Mouse (Mus musculus) liver, embryonic 14.5 days (tissue): ENCODE data around the gene Tkfc. TPM values are rescaled to one million over a fixed set of nuclear protein-coding genes. Genes with fewer than 3 reads are reported as not detected.
A peak's percentile ranks its signal among the peaks of the same experiment; 100 is the strongest.

Source experiments
- ATAC-seq: fragments of 200-750 bp; cut with Nextera tagmentation; 2 replicates; pipeline ENCODE4 v1.8.0; 2017; ENCODE audit warnings: moderate number of reproducible peaks, mild to moderate bottlenecking, moderate library complexity; ENCODE audit not compliant: insufficient read depth
- DNase-seq, 3 experiments: peaks; one replicate each; pipeline ENCODE4 v3.0.0-alpha.2; 2012 to 2013; ENCODE audit warnings: low read depth in 3 of 3, low spot score in 3 of 3
- H3K27ac ChIP-seq: fragments of 300-500 bp; sonication (generic); 2 replicates; pipeline ENCODE4 v1.5.1; 2014; ENCODE audit warnings: moderate library complexity, mild to moderate bottlenecking, control low read depth, inconsistent platforms
- H3K27me3 ChIP-seq: fragments of 300-500 bp; sonication (generic); 2 replicates; pipeline ENCODE4 v1.6.1; 2014; ENCODE audit warnings: mild to moderate bottlenecking, low read length, moderate library complexity; ENCODE audit not compliant: control insufficient read depth, insufficient read depth
- H3K36me3 ChIP-seq: fragments of 300-500 bp; sonication (generic); replicated peaks from 2 replicates; pipeline ENCODE4 v1.6.1; 2014; ENCODE audit warnings: low read depth; ENCODE audit not compliant: control insufficient read depth, insufficient read depth
- H3K4me1 ChIP-seq, 2 experiments: fragments of 200-500 bp in 1 of 2; fragments of 300-500 bp in 1 of 2; sonication (generic) in 1 of 2; replicated peaks; 2 replicates each; pipeline ENCODE4 v1.6.1; 2012 to 2014; ENCODE audit warnings: antibody characterized with exemption in 1 of 2, inconsistent platforms in 1 of 2, low read length in 1 of 2; ENCODE audit not compliant: control insufficient read depth in 2 of 2, insufficient read depth in 2 of 2
- H3K4me2 ChIP-seq: fragments of 300-500 bp; sonication (generic); 2 replicates; pipeline ENCODE4 v1.6.1; 2014; ENCODE audit warnings: low read depth, mild to moderate bottlenecking, control low read depth, moderate library complexity
- H3K4me3 ChIP-seq, 2 experiments: fragments of 200-500 bp in 1 of 2; fragments of 300-500 bp in 1 of 2; sonication (generic) in 1 of 2; 2 replicates each; pipeline ENCODE4 v1.5.1; 2012 to 2014; ENCODE audit warnings: low read depth in 2 of 2, low read length in 2 of 2, mild to moderate bottlenecking in 2 of 2, control low read depth in 1 of 2, inconsistent platforms in 1 of 2, moderate library complexity in 1 of 2; ENCODE audit not compliant: insufficient read depth in 1 of 2
- H3K9ac ChIP-seq: fragments of 300-500 bp; sonication (generic); replicated peaks from 2 replicates; pipeline ENCODE4 v1.6.1; 2014; ENCODE audit warnings: mild to moderate bottlenecking, control low read depth, moderate library complexity
- H3K9me3 ChIP-seq: fragments of 300-500 bp; sonication (generic); 2 replicates; pipeline ENCODE4 v1.6.1; 2016; ENCODE audit warnings: low read length, mixed read lengths; ENCODE audit not compliant: control insufficient read depth
- CTCF ChIP-seq: IDR thresholded peaks from 2 replicates; pipeline ENCODE4 v1.5.1; 2016; ENCODE audit warnings: antibody characterized with exemption, low read depth, control low read depth
- EP300 ChIP-seq: IDR thresholded peaks from 2 replicates; pipeline ENCODE4 v1.6.1; 2016; ENCODE audit warnings: antibody characterized with exemption, low read depth
- WGBS: fragments of 180-500 bp; shearing (Covaris S2); extraction: QIAGEN DNeasy Blood & Tissue Kit; methylation state at CpG from one replicate; pipeline ENCODE4 v1.1.7; 2014; ENCODE audit not compliant: insufficient replicate concordance; 5-methylcytosine and 5-hydroxymethylcytosine counted together
- polyA plus RNA-seq, 2 experiments: library from polyadenylated mRNA; depleted of rRNA in 1 of 2; stranded (reverse) in 1 of 2; unstranded in 1 of 2; fragments of >200 nt; fragmentation: Nextera tagmentation in 1 of 2; extraction: Ambion mirVana in 1 of 2; gene quantifications; 2 replicates each; pipeline versions ENCODE4 v1.2.1 to v1.2.3; 2012 to 2014

Gene Tkfc
- polyA plus RNA-seq, 2 experiments, result 13.9 to 15.1 TPM

DNA sequence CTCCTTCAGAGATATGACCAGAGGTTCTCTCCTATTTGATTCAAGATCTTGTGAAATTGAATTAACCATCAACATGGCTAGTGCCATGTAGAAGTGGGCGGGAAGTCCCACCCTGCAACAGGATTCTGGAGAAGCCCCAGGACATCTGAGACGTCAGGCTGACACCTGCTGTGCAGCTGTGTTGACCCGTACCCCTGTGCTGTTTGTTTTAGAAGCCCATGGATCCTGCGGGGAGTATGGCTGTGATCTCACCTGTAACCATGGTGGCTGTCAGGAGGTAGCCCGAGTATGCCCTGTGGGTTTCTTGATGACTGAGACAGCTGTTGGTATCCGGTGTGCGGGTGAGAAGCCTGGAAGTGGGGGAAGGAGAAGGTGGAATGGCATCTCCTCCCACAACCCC is 32.4 kb upstream of the Tkfc start:
- WGBS, result 61% methylated on average over 7 of the region's 7 CpGs
- Histone ChIP-seq H3K9me3 (no peaks in the 10 kb centered on the region), H3K27me3 (no peaks in the 10 kb centered on the region), H3K4me3 (no peak overlapping the region), H3K4me1 (peaks cover 29 to 35% of the 10 kb centered on the region in 2 experiments), H3K9ac (no peak overlapping the region), H3K36me3 (no peaks in the 10 kb centered on the region), H3K4me2 (no peak overlapping the region), H3K27ac (no peak overlapping the region)
- TF ChIP-seq EP300 (no peak), CTCF (no peak)
- no peak for ATAC-seq
- no peak for DNase-seq

DNA sequence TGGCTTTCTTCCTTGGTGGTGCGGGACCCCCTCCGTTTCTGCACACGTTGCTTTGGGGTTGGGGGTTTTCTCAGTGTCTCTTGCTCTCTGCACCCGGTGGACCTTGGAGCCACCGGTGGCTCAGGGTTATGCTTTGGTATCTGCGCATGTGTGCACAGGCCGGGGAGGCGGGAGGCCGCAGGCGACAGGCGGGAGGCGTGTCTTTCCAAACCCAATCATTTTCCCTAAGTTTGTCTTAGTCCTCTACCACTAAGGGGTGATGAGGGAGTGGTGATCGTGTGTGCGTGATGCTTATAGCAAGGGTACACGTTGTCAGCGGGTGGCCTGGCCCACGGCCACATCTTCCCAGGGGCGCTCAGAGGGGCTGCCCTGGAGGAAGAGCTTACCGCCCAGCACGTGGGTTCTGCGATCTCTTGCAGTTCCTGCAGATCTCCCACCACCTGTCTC is 29.4 kb upstream of the Tkfc start:
- Histone ChIP-seq H3K4me1 (peaks cover 27 to 28% of the 10 kb centered on the region in 2 experiments), H3K27ac (no peak overlapping the region; the same call in 1 of the 2 replicates), H3K36me3 (peaks cover 2% of the 10 kb centered on the region), H3K27me3 (no peaks in the 10 kb centered on the region), H3K9ac (peak overlapping the region; percentile 71), H3K9me3 (no peaks in the 10 kb centered on the region), H3K4me2 (peak overlapping the region; percentile 93), H3K4me3 (peak overlapping the region; percentile 61 to 68)
- DNase-seq, result peak; percentile 50 to 56 (median 51)
- 4% methylated on average over 21 of the region's 21 CpGs for WGBS
- TF ChIP-seq CTCF (no peak), EP300 (no peak)
- peak; percentile 88 for ATAC-seq

DNA sequence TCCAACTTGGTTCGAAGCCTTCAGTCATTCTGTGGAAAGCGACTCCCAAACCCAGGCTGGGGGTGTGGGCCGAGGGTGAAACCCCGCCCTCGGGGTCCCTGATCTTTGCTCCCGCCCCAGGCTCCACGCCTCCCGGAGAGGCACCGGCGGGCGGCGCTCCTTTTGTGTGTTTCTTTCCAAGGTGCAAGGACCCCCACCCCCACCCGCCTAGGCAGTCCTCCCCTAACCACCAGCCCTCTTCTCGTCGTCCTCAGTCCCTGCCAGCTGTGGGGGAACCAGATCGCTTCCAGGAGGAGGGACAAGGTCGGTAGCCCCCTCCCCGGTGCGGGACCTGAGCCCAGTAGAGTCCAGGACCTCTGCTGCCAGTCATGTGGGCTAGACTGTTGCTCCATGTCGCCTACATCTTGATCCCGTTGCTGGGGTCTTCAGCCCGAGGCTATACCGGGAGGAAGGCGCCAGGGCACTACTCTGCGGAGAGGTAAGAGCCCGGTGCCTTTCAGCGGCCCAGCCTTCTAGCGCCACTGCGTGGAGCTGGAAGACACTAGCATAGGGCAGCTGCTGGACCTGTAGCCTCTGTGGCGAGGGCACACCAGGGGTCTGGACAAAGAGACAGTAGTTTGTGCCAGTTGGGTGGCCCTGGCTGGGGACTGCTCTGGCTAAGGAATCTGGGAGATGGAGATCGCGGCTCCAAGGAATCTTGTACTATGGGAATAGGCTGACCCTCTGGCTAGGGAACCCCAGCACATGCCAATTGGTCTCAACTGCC is 28.8 kb upstream of the Tkfc start, which contains the start of gene Vwce:
Vwce (plus strand) TSS at position 108 of the 766 bp plus-strand sequence.
- ATAC-seq, result peak; percentile 85
- Histone ChIP-seq H3K27ac (peak within 1 kb of the TSS; percentile 35), H3K27me3 (no peaks in the 10 kb centered on the region), H3K36me3 (peaks cover 8% of the 10 kb centered on the region), H3K4me1 (peaks cover 22 to 28% of the 10 kb centered on the region in 2 experiments), H3K4me2 (peak within 1 kb of the TSS; percentile 93), H3K4me3 (peak within 1 kb of the TSS; percentile 61 to 68), H3K9me3 (no peaks in the 10 kb centered on the region), H3K9ac (peak within 1 kb of the TSS; percentile 71)
- under 1% methylated on average over 32 of the region's 32 CpGs for WGBS
- no peak for TF ChIP-seq EP300
- TF ChIP-seq CTCF, result peak; percentile 83
- peak in 2 of 3 experiments; percentile 24 to 44 for DNase-seq

DNA sequence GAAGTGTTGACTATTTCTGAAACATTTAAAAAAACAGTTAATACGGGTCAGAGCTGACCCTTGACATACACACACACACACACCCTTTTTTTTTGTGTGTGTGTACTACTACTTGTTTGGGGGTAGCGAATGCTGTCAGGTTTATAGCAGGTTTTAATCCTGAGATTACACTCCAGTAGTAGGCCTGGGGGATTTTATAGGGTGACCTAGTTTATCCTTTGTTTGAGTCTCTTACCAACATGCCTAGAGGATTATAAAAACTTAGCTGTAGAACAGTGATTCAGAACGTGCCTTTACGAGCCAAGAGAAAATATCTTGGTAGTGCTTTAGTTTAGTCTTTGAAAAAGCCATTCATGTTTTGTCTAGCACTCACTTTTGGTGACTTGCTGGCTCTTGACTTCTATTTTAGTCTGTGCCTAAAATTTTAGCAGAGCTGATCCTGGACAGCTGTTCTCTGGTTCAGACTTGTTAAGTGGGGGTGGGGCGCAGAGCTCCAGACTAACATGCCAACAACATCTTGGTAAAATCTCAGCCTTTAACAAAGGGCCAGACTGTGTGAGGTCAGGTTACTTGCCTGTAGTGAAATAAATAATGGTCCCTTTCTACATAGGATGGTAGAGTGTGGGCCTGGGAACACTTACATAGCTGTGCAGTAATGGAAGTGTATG is 3.3 kb upstream of the Tkfc start:
- Histone ChIP-seq H3K4me2 (no peak overlapping the region), H3K4me3 (no peak overlapping the region), H3K9ac (no peak overlapping the region), H3K27me3 (no peaks in the 10 kb centered on the region), H3K4me1 (peaks cover 0 to 19% of the 10 kb centered on the region in 2 experiments; a peak in 2 of 4 replicates), H3K27ac (no peak overlapping the region), H3K9me3 (no peaks in the 10 kb centered on the region), H3K36me3 (peaks cover 64% of the 10 kb centered on the region)
- ATAC-seq, result no peak
- no peak for TF ChIP-seq EP300
- TF ChIP-seq CTCF, result no peak
- WGBS, result 92% methylated on average over 5 of the region's 5 CpGs
- no peak for DNase-seq
